Mouse (Mus musculus) limb, embryonic 14.5 days (tissue): ENCODE measurements around the gene Slc35c1. TPM values are rescaled to one million over a fixed set of nuclear protein-coding genes. Genes with fewer than 3 reads are reported as not detected.

ENCODE experiments used
- ATAC-seq: fragments of 200-750 bp; cut with Nextera tagmentation; 2 replicates; pipeline ENCODE4 v1.8.0; 2017; ENCODE audit warnings: low read depth, moderate number of reproducible peaks, moderate TSS enrichment; ENCODE audit not compliant: low FRiP score
- DNase-seq: peaks from one replicate; pipeline ENCODE4 v3.0.0-alpha.2; 2015; ENCODE audit warnings: low spot score
- H3K27ac ChIP-seq: fragments of 300-500 bp; sonication (generic); replicated peaks from 2 replicates; pipeline ENCODE4 v1.5.1; 2014; ENCODE audit warnings: low read depth, mild to moderate bottlenecking, low read length, moderate library complexity, mixed read lengths
- H3K27me3 ChIP-seq: fragments of 300-500 bp; sonication (generic); 2 replicates; pipeline ENCODE4 v1.6.1; 2014; ENCODE audit warnings: low read length, mixed read lengths; ENCODE audit not compliant: control insufficient read depth, insufficient read depth
- H3K36me3 ChIP-seq: fragments of 300-500 bp; sonication (generic); 2 replicates; pipeline ENCODE4 v1.6.1; 2014; ENCODE audit warnings: mild to moderate bottlenecking, low read length, moderate library complexity, mixed read lengths; ENCODE audit not compliant: control insufficient read depth, insufficient read depth
- H3K4me1 ChIP-seq: fragments of 300-500 bp; sonication (generic); 2 replicates; pipeline ENCODE4 v1.6.1; 2014; ENCODE audit warnings: antibody characterized with exemption, low read length, mixed read lengths; ENCODE audit not compliant: control insufficient read depth, insufficient read depth
- H3K4me2 ChIP-seq: fragments of 300-500 bp; sonication (generic); replicated peaks from 2 replicates; pipeline ENCODE4 v1.6.1; 2014; ENCODE audit warnings: low read depth, mild to moderate bottlenecking, low read length, moderate library complexity; ENCODE audit not compliant: severe bottlenecking
- H3K4me3 ChIP-seq: fragments of 300-500 bp; sonication (generic); replicated peaks from 2 replicates; pipeline ENCODE4 v1.5.1; 2014; ENCODE audit warnings: low read length
- H3K9ac ChIP-seq: fragments of 300-500 bp; sonication (generic); 2 replicates; pipeline ENCODE4 v1.6.1; 2014; ENCODE audit warnings: mild to moderate bottlenecking, low read depth, low read length, moderate library complexity; ENCODE audit not compliant: severe bottlenecking
- H3K9me3 ChIP-seq: fragments of 300-500 bp; sonication (generic); 2 replicates; pipeline ENCODE4 v1.6.1; 2016; ENCODE audit warnings: low read length; ENCODE audit not compliant: control insufficient read depth
- POLR2A ChIP-seq: fragments of 200-500 bp; IDR thresholded peaks from 2 replicates; pipeline ENCODE4 v1.8.0; 2012; ENCODE audit warnings: inconsistent platforms, mild to moderate bottlenecking, moderate library complexity, borderline replicate concordance; ENCODE audit not compliant: insufficient read depth, insufficient read length; ENCODE audit errors: extremely low read depth
- WGBS: fragments of 180-500 bp; shearing (Covaris S2); extraction: QIAGEN DNeasy Blood & Tissue Kit; methylation state at CpG from one replicate; pipeline ENCODE4 v1.1.7; 2014; 5-methylcytosine and 5-hydroxymethylcytosine counted together
- polyA plus RNA-seq, 2 experiments: library from polyadenylated mRNA; depleted of rRNA in 1 of 2; stranded (reverse) in 1 of 2; unstranded in 1 of 2; fragments of >200 nt; fragmentation: Nextera tagmentation in 1 of 2; extraction: Ambion mirVana in 1 of 2; gene quantifications; 2 replicates each; pipeline versions ENCODE4 v1.2.1 to v1.2.3; 2012 to 2014

The Slc35c1 gene
- polyA plus RNA-seq (2012; rRNA removed) (16.1 and 24.1 TPM in 2 replicates), polyA plus RNA-seq (2014; fragmentation: Nextera tagmentation; extraction: Ambion mirVana) (14.3 and 15.1 TPM in 2 replicates)

- Histone ChIP-seq H3K9me3 (no peaks in the 10 kb centered on the region), H3K4me3 (peak within 1 kb of the TSS; percentile 79), H3K4me1 (peaks cover 26% of the 10 kb centered on the region), H3K4me2 (peak within 1 kb of the TSS; percentile 93), H3K9ac (peak within 1 kb of the TSS; percentile 79), H3K36me3 (no peaks in the 10 kb centered on the region), H3K27ac (no peak within 1 kb of the TSS), H3K27me3 (0 out of 2 replicates have a peak, but pooled peaks cover 5% of the 10 kb centered on the region)
- no peak for ATAC-seq
- WGBS = 1% methylated on average over 34 of the region's 34 CpGs
- no peak for TF ChIP-seq POLR2A
- no peak for DNase-seq
Measured at GRCm38 (mm10) chr2:92459921-92460707, at the start of gene Slc35c1. Gene Slc35c1, minus strand, starts transcription at chr2:92460538.

GRCm38 (mm10) chr2:92505291-92505690, 45.0 kb upstream of the Slc35c1 start:
- ATAC-seq (no peak), DNase-seq (no peak)
- Histone ChIP-seq H3K36me3 (no peaks in the 10 kb centered on the region), H3K9ac (no peak overlapping the region), H3K4me1 (no peaks in the 10 kb centered on the region), H3K4me2 (no peak overlapping the region), H3K4me3 (no peak overlapping the region), H3K9me3 (0 out of 2 replicates have a peak, but pooled peaks cover 2% of the 10 kb centered on the region), H3K27ac (no peak overlapping the region), H3K27me3 (no peaks in the 10 kb centered on the region)
- 89% methylated on average over 7 of the region's 7 CpGs for WGBS
- TF ChIP-seq POLR2A = no peak

GRCm38 (mm10) chr2:92503421-92503820, 43.1 kb upstream of the Slc35c1 start:
- WGBS = 87% methylated on average over 3 of the region's 3 CpGs

GRCm38 (mm10) chr2:92499701-92500322, 39.5 kb upstream of the Slc35c1 start:
- H3K27ac ChIP-seq = no peak overlapping the region
- no peak for TF ChIP-seq POLR2A
- 86% methylated on average over 3 of the region's 3 CpGs for WGBS
- DNase-seq (no peak), ATAC-seq (no peak)
- H3K4me3 ChIP-seq = no peak overlapping the region
- no peak overlapping the region for H3K4me2 ChIP-seq
- H3K4me1 ChIP-seq = peaks cover 9% of the 10 kb centered on the region; the same call in 1 of the 2 replicates
- no peaks in the 10 kb centered on the region for H3K9me3 ChIP-seq
- no peaks in the 10 kb centered on the region for H3K27me3 ChIP-seq
- no peaks in the 10 kb centered on the region for H3K36me3 ChIP-seq
- H3K9ac ChIP-seq = no peak overlapping the region

More at GRCm38 (mm10) chr2:92503421-92503820, 43.1 kb upstream of the Slc35c1 start:
- DNase-seq = no peak
- Histone ChIP-seq H3K27me3 (no peaks in the 10 kb centered on the region), H3K4me1 (no peaks in the 10 kb centered on the region), H3K27ac (no peak overlapping the region), H3K36me3 (no peaks in the 10 kb centered on the region), H3K9ac (no peak overlapping the region), H3K4me2 (no peak overlapping the region), H3K9me3 (no peaks in the 10 kb centered on the region), H3K4me3 (no peak overlapping the region)
- ATAC-seq = no peak
- no peak for TF ChIP-seq POLR2A

GRCm38 (mm10) chr2:92497112-92497511, 36.8 kb upstream of the Slc35c1 start:
- ATAC-seq (no peak), DNase-seq (no peak)
- H3K4me1 ChIP-seq = peaks cover 9% of the 10 kb centered on the region; the same call in 1 of the 2 replicates
- no peaks in the 10 kb centered on the region for H3K27me3 ChIP-seq
- no peak overlapping the region for H3K4me3 ChIP-seq
- H3K9me3 ChIP-seq = no peaks in the 10 kb centered on the region
- no peak overlapping the region for H3K4me2 ChIP-seq
- H3K27ac ChIP-seq = no peak overlapping the region
- 69% methylated on average over 5 of the region's 5 CpGs for WGBS
- no peak overlapping the region for H3K9ac ChIP-seq
- H3K36me3 ChIP-seq = no peaks in the 10 kb centered on the region
- no peak for TF ChIP-seq POLR2A
